Mouse (Mus musculus): ENCODE measurements at regions not wholly inside any gene's neighbourhood (a gene's known extent, or its start where the extent isn't known, plus 50 kb on each side); places are given as distances from the start of the nearest gene placed in this dataset.

GRCm38 (mm10) chr15:85675126-85675525 lies 59.7 kb upstream of the Ppara start:
- no peak for DNase-seq

- no peak for DNase-seq
Observed at GRCm38 (mm10) chr15:85675736-85676135, 59.0 kb upstream of the Ppara start.

- DNase-seq: no peak
Observed at GRCm38 (mm10) chr15:85676156-85676555, 58.6 kb upstream of the Ppara start.

GRCm38 (mm10) chr15:85676871-85677270 lies 57.9 kb upstream of the Ppara start:
- DNase-seq: no peak

GRCm38 (mm10) chr15:85677381-85677780 lies 57.4 kb upstream of the Ppara start:
- DNase-seq: no peak

- no peak for DNase-seq
Observed at GRCm38 (mm10) chr15:85677855-85678254, 56.9 kb upstream of the Ppara start.

- DNase-seq: no peak
Observed at GRCm38 (mm10) chr15:85678351-85678895, 56.4 kb upstream of the Ppara start.

GRCm38 (mm10) chr15:85678981-85679708 lies 55.6 kb upstream of the Ppara start:
- DNase-seq: no peak

GRCm38 (mm10) chr15:85679864-85680428 lies 54.8 kb upstream of the Ppara start:
- no peak for DNase-seq

- no peak for DNase-seq
Observed at GRCm38 (mm10) chr15:85680460-85681224, 54.1 kb upstream of the Ppara start.

- no peak for DNase-seq
Observed at GRCm38 (mm10) chr15:85682116-85682515, 52.7 kb upstream of the Ppara start.

GRCm38 (mm10) chr15:85682780-85683179 lies 52.0 kb upstream of the Ppara start:
- DNase-seq: no peak

GRCm38 (mm10) chr15:85683271-85683670 lies 51.5 kb upstream of the Ppara start:
- no peak for DNase-seq

- no peak for DNase-seq
Observed at GRCm38 (mm10) chr15:85683716-85684115, 51.1 kb upstream of the Ppara start.

GRCm38 (mm10) chr15:85684164-85684708 lies 50.5 kb upstream of the Ppara start:
- DNase-seq: no peak

- no peak for DNase-seq
Observed at GRCm38 (mm10) chr15:85684875-85685274, 49.9 kb upstream of the Ppara start.
